Mouse (Mus musculus) urinary bladder, adult 2 months (tissue): Measurements from ENCODE around the gene Pnma1. TPM values are rescaled to one million over a fixed set of nuclear protein-coding genes. Genes with fewer than 3 reads are reported as not detected.

ENCODE experiments used
- DNase-seq: peaks from one replicate; pipeline ENCODE4 v3.0.0; 2022; ENCODE audit warnings: low spot score
- polyA plus RNA-seq: library from polyadenylated mRNA; depleted of rRNA; stranded (reverse); fragments of >200 nt; gene quantifications from 2 replicates; pipeline ENCODE4 v1.2.3, GENCODE M21; 2012

Pnma1 gene
- polyA plus RNA-seq, 1 experiment = 0.19 TPM

GRCm38 (mm10) chr12:84154786-84155522 lies 6.7 kb upstream of the Pnma1 start:
- DNase-seq = no peak

GRCm38 (mm10) chr12:84153414-84153813 lies 5.1 kb upstream of the Pnma1 start:
- DNase-seq = no peak

GRCm38 (mm10) chr12:84152352-84153190 lies 4.3 kb upstream of the Pnma1 start:
- DNase-seq = no peak

- no peak for DNase-seq
Measured at GRCm38 (mm10) chr12:84151911-84152310, 3.6 kb upstream of the Pnma1 start.

GRCm38 (mm10) chr12:84150976-84151375 lies 2.7 kb upstream of the Pnma1 start:
- DNase-seq = no peak

- no peak for DNase-seq
Measured at GRCm38 (mm10) chr12:84149971-84150370, 1.7 kb upstream of the Pnma1 start.

- DNase-seq = no peak
Measured at GRCm38 (mm10) chr12:84148622-84149012, 328 bp upstream of the Pnma1 start.

- DNase-seq = no peak
Measured at GRCm38 (mm10) chr12:84142281-84143050, 5.8 kb downstream of the Pnma1 start.

GRCm38 (mm10) chr12:84141271-84141670 lies 7.0 kb downstream of the Pnma1 start:
- no peak for DNase-seq

GRCm38 (mm10) chr12:84140135-84140534 lies 8.2 kb downstream of the Pnma1 start:
- DNase-seq = no peak

- DNase-seq = no peak
Measured at GRCm38 (mm10) chr12:84137131-84137530, 11.2 kb downstream of the Pnma1 start.

- DNase-seq = no peak
Measured at GRCm38 (mm10) chr12:84132265-84132664, 16.0 kb downstream of the Pnma1 start.

GRCm38 (mm10) chr12:84129931-84130330 lies 18.4 kb downstream of the Pnma1 start:
- no peak for DNase-seq

GRCm38 (mm10) chr12:84128576-84128975 lies 19.7 kb downstream of the Pnma1 start:
- DNase-seq = no peak

GRCm38 (mm10) chr12:84126899-84127298 lies 21.4 kb downstream of the Pnma1 start:
- DNase-seq = no peak

GRCm38 (mm10) chr12:84125892-84126291 lies 22.4 kb downstream of the Pnma1 start:
- DNase-seq = no peak

- DNase-seq = no peak
Measured at GRCm38 (mm10) chr12:84119584-84119983, 28.7 kb downstream of the Pnma1 start.

- peak; percentile 63 for DNase-seq
Measured at GRCm38 (mm10) chr12:84114153-84114994, 33.9 kb downstream of the Pnma1 start, which contains the start of gene Dnal1. Gene Dnal1, plus strand, starts transcription at chr12:84114366.

- DNase-seq = no peak
Measured at GRCm38 (mm10) chr12:84113676-84114075, 34.6 kb downstream of the Pnma1 start.

GRCm38 (mm10) chr12:84110814-84111213 lies 37.5 kb downstream of the Pnma1 start:
- no peak for DNase-seq

- DNase-seq = no peak
Measured at GRCm38 (mm10) chr12:84109924-84110323, 38.4 kb downstream of the Pnma1 start.
